Mouse (Mus musculus) liver, postnatal 0 days (tissue): ENCODE measurements at regions not wholly inside any gene's neighbourhood (a gene's known extent, or its start where the extent isn't known, plus 50 kb on each side); places are given as distances from the start of the nearest gene placed in this dataset.

Experiments
- CTCF ChIP-seq: sonication (generic); IDR thresholded peaks from 2 replicates; pipeline ENCODE4 v1.5.1; 2016; ENCODE audit warnings: antibody characterized with exemption, low read depth
- EP300 ChIP-seq: IDR thresholded peaks from 2 replicates; pipeline ENCODE4 v1.6.1; 2016; ENCODE audit warnings: antibody characterized with exemption, low read depth, mild to moderate bottlenecking

DNA sequence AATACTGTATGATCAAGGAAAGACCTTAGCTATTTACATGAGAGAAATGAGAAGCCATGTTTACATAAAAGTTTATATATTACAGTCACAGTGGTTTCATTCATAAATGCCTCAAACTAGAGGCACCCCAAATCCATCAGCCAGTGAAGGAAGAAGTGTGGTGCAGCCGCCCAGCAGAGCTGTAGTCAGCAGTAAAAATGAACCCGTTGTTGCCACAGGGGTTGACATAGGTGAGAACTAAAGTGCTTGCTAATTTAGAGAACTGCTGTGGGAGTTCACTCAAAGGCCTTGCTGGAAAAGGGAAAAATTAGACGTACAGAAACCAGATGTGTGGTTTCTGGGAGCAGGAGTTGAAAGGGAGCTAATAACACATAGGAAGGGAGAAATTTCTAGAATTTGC lies 461.2 kb downstream of the Gm9195 start:
- TF ChIP-seq CTCF: no peak
- TF ChIP-seq EP300: no peak
